Mouse (Mus musculus) layer of hippocampus, postnatal 36 days (tissue): Measurements from ENCODE around the gene Tmem151a. TPM values are rescaled to one million over a fixed set of nuclear protein-coding genes. Genes with fewer than 3 reads are reported as not detected.

Source experiments
- DNase-seq, 2 experiments: peaks; one replicate each; pipeline ENCODE4 v3.0.0; 2022
- total RNA-seq, 2 experiments: library from RNA; stranded (reverse); gene quantifications; 2 replicates each; pipeline ENCODE4 v1.2.3; 2021

The Tmem151a gene
- total RNA-seq, 2 experiments from 2014 or later = 116 to 117 TPM

DNA sequence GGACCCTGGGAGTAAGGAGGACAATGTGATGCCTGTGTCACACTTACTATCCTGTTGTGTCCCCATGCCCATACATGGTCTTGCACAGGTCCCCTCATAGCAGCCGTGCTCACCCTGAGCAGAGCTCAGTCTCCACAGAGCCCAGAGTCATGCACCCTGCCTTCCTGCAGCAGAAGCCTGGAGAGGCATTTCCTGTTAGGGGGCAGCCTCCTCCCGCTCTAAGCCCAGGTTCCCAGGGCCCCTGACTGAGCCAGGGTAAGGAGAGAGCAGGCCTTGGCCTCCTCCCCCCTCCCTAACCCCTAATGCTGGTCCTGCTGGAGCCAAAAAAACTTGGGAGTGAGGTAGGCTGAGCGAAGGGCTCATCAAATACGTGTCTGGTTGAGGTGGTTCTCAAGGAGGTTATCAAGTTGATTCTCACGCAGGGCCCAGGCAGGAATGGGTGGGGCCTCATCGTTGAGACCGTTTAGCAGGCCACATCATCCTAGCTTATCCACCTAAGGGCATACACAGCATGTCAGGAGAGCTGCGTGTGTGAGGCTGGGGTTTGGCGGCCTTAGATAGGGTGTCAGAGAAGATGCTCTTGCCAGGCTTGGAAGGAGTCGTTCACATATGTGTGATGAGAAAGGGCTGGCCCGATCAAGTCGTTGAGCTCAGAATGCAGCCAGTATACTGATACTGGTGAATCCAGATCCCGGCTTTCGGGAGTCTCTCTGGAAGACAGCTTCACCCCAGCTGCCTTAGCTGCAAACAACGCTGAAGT is 18.1 kb downstream of the Tmem151a start:
- peak in 1 of 2 experiments; percentile 4 for DNase-seq

DNA sequence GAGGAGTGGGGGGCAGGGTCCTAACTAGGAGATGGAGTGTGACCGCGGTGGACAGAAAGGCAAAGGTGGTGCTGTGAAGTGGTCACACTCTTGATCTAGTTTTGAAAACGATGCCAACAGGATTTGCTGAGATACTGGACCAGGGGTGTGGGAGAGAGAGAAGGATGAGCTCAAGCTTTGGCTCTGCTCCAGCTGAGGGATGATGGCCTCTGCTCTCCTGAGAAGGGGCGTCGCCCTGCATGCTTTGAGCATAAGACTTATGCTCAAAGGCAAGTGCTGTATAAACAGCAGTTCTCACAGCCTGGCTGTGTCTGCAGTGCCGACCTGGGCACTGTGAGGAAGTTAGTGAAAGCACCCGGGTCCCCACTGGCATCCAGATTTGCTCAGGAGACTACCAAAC is 20.2 kb downstream of the Tmem151a start:
- DNase-seq = no peak

- DNase-seq = no peak
These were observed 22.9 kb downstream of the Tmem151a start for GRCm38 (mm10) chr19:5062446-5062845.

DNA sequence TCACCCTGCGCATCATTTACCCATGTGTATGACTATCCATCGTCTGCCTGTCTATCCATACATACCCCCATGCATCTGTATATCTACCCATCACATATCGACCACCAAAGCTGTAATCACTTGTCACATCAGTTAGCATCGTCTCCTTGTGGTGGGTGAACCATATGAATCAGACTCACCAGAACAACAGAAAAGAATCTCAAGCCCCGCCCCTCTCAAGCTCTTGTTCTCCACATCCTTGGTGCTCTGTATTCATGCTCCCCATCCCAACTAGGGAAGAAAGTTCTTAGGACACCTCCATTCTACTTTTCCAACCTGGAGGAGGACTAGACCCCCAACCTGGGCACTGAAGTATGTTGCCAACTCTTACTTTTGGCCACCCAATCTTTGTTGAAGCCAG is 23.3 kb downstream of the Tmem151a start:
- DNase-seq = no peak

GRCm38 (mm10) chr19:5060365-5061330 is 24.7 kb downstream of the Tmem151a start:
- DNase-seq = no peak

DNA sequence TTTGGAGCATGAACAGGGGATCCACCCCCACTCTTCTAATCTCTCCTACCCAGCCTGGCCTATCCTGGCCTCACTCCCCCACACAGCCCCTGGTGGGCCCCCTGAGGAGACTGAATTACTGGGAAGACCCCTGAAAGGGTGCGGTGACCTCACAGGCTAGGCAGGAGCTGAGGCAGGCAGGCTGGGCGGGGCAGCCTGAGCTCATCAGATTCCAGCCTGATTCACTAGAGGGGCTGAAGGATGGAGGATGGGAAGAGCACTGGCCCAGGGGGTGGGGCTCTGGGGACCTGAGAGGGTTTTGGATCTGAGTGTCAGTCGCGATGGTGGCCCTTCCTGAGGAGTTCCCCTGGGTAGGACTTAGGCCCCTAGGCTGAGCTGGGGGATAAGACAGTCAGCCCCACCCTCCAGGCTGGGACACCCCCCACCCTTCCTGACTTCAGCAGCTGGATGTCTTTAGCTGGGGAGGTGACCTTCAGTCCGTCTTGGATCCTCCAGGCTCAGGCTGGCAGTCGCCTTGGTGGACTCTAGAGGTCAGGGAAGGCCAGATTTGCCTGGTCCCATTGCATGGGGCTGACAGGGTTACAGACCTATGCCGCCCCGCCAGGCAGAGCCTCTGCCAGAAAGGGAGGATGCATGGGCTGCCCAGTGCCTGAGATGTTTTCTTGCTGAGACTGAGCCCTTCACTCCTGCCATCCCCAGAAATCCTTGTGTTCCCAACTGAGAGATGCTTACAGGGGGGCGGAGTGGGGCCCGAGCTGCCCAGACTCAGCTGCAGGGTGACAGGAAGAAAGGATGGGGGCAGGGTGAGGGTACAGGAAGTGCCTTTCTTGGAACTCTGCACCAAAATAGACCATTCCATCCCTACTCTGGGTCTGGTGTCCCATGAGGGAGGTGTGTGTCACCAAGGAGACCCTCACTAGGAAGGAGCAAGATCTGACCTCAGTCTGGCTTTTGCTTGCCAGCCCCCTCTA is 26.2 kb downstream of the Tmem151a start:
- DNase-seq = no peak

GRCm38 (mm10) chr19:5057876-5058775 is 27.2 kb downstream of the Tmem151a start:
- no peak for DNase-seq

- DNase-seq = no peak
These were observed 29.1 kb downstream of the Tmem151a start for GRCm38 (mm10) chr19:5056251-5056650.

- no peak for DNase-seq
These were observed 31.4 kb downstream of the Tmem151a start for GRCm38 (mm10) chr19:5053909-5054308.

- DNase-seq = no peak
These were observed 32.5 kb downstream of the Tmem151a start for GRCm38 (mm10) chr19:5052853-5053252.

DNA sequence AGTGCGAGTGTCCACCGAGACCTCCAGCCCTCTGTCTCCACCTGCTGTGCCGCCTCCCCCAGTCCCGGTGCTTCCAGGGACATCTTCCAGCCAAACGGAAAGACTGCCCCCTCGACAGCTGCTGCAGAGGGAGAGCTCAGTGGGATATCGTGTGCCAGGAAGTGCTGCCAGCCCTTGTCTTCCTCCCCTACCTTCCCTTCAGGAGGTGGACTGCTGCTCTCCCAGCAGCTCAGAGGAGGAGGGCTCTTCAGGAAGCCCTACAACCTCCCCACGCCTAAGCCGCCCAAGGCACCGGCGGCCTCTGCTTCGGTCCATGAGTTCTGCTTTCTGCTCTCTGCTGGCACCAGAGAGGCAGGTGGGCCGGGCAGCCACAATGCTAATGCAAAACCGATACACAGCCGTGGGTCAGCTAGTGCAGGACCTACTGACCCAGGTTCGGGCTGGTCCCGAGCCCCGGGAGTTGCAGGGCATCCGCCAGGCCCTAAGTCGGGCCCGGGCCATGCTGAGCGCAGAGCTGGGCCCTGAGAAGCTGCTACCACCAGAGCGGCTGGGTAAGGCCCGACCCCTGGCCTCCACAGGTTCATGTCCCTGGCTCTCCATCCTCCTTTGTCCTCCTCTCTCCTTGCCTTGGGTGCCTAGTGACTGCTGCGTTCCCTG is 33.0 kb downstream of the Tmem151a start:
- no peak for DNase-seq

DNA sequence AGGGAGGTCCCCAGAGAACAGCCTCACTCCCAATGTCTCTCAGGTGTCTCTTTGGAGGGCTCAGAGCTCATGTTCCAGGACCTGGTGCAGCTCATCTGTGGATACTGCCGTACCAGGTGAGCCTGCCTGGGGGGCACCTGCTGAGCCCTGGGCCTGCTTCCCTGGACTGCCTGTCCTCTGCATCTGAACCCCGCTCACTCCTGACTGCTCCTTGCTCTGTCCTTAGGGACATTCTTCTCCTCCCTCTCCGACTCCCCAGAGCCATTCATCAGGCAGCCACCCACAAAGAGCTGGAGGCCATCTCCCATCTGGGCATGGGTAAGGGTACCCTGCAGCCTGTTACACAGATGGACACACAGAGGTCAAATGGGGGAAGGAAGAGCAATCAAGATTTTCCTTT is 33.8 kb downstream of the Tmem151a start:
- no peak for DNase-seq

GRCm38 (mm10) chr19:5051031-5051430 is 34.3 kb downstream of the Tmem151a start:
- DNase-seq = no peak

DNA sequence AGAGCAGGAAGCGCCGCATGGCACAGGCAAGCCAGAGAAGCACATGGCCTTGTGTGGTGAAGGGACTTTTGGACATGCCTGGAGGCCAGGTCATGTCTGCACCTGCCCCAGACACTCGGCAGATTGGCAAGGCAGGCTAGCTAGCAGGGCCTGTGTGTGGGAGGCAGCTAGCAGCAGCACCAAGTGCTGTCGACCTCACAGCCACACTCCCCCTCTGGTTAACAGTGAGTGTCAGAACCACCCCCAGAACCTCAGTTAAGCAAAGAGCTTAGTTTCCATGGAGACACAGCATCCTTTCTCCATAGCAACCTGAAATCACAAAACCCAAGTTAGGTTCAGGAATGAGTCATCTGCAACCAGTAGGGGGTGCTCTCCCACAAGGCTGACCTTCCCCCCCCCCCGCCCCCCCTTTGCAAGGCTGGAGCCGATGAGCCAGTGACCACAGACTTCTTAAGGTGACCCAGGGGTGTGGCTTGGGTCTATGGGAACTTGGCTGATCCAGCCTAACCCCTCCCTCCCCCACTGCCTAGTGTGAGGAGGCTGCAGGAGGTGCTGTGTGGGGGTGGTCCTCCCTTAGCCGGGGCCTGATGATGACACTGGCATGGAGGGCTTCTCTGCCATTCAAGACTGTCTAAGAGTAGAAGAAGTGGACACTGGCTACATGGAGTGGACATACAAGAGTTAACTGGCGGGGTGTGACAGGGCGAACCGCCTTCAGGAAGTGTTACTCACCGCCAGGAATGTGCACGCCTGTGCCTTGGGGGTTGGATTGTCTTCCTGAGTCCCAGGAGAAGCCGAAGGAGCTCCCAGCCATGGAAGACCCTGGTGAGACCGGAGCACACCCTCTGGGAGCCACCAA is 35.1 kb downstream of the Tmem151a start, which contains the start of gene Rin1:
Gene Rin1 (plus strand): TSS at position 435 of the 859 bp plus-strand sequence.
- peak; percentile 72 to 73 for DNase-seq

DNA sequence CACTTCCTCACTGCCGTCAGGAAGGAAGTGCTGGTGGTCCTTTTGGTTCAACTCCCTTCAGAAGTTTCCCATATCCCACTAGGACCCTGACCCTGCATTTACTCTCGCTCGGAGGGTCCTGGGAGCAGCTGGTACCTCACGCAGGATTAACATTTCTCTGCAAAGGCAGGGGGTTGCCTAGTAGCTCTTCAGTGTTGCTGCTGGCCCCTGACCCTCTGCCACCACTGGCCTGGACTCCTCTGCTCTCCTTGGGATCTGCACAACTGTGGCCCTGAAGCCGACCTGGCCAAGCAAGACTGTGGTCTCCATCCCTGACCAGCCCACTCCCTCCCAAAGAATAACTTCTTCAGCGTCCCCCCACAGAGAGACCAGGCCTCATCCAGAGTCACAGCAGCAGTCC is 36.0 kb downstream of the Tmem151a start:
- no peak for DNase-seq

GRCm38 (mm10) chr19:5048138-5049056 is 36.9 kb downstream of the Tmem151a start:
- DNase-seq = peak; percentile 70 to 74

DNA sequence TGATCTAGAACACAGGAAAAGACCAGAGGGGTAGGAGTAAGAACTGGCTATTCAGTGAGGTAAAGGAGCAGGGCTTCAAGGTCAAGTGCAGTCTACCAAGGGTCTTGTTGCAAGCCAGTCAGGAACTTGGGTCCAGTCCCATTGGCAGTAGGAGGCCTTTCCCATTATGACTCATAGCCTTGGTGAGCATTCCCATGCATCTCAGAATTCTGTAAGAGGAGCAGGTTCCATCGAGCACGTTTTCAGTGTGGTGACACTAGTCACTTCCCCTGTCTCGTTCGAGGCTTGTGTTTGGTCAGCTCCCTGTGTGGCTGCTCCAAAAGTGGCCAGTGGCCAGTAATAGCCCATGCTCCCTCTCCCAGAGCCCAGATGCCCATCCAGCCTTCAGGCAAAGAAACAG is 39.8 kb downstream of the Tmem151a start:
- DNase-seq = no peak

GRCm38 (mm10) chr19:5041588-5041987 is 43.7 kb downstream of the Tmem151a start:
- no peak for DNase-seq
